Mouse (Mus musculus): ENCODE measurements around the gene Ehbp1.

Gene Ehbp1

GRCm38 (mm10) chr11:22196776-22197175 lies 145.3 kb downstream of the Ehbp1 start:
- no peak for DNase-seq (ENCODE audit: low read depth, low spot score)

- no peak for DNase-seq (ENCODE audit: low read depth, low spot score)
Observed at GRCm38 (mm10) chr11:22194607-22195006, 147.5 kb downstream of the Ehbp1 start.

GRCm38 (mm10) chr11:22190576-22190975 lies 151.5 kb downstream of the Ehbp1 start:
- no peak for DNase-seq (ENCODE audit: low read depth, low spot score)

DNA sequence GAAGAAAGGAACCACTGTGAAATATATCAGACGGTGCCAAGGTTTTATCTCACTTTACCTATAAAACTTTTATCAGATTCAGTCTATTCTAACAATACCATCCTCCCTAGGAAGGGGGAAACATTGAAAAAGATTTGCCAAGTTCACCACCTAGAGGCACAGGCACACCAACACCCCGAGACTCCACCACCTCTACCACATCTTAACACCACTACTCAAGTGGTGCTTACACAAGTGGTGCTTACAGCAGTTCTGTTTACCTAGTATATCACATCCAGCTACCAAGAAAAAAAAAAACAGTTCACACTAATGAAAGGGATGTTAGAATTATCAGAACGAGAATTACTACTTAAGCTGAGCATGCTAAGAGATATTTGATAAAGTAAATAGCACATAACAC lies 152.1 kb downstream of the Ehbp1 start:
- DNase-seq (ENCODE audit: low read depth, low spot score), result no peak

DNA sequence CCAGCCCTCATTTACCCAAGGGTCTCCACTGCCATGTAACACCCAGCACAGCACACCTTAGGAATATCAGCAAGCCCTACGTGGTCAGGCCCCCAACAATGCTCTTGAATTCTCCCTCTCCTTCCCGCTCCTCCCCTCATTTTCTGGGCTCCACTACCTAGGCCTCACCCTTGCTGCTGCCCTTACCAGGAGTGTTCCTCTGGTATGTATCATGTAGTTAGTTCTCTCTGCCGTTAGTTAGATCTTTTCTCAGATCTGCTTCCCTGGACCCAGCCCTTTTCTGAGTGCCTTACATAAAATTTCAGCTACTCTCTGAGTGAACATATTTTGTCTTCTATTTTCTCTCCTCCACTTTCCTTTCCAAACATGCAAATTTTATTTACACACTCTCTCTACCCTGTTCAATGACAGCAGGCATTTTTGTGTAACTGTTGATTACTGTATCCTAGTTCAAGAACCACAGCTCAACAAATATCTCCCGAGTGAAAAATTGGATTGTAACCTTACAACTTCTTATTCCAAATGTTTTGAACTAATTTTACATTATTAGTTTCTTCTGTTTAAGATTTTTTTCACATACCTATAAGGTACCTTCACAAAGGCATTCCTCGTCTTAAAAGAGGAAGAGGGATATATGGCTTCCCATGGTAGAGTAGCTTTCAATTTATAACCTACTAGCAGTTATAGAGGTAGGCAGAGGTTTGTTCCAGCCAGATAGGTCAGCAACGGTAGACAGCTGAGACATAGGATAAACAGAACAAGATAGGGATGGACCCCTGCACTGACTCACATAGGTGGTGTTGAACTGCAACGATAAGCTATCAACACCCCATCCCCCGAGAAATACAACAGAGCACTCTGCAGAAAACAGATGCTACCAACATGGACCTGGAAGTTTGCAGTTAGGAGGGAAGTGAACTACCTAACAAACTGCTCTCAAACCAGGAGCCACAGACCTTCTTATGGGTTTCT lies 160.3 kb downstream of the Ehbp1 start:
- DNase-seq (ENCODE audit: low read depth, low spot score), result no peak

DNA sequence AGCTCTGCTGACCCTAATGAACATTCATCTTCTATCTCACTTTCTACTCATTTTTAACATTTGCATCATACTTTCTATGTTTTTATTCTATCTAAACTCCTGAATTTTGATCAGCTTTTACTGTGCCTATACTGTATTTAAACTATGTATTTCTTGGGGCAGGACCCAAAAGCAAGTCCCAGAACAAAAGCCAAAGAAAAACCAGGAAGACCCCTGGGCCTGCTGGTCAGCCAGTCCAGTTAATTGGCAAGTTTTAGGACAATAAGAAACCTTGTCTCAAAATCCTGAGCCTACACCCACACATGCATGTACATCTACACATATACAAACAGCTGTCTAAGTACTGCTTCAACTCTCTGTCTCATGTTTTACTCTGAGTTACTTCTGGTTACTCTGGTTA lies 161.9 kb downstream of the Ehbp1 start:
- no peak for DNase-seq (ENCODE audit: low read depth, low spot score)

- no peak for DNase-seq (ENCODE audit: low read depth, low spot score)
Observed at GRCm38 (mm10) chr11:22178569-22178968, 163.5 kb downstream of the Ehbp1 start.

- DNase-seq (ENCODE audit: low read depth, low spot score), result no peak
Observed at GRCm38 (mm10) chr11:22174311-22174710, 167.8 kb downstream of the Ehbp1 start.

DNA sequence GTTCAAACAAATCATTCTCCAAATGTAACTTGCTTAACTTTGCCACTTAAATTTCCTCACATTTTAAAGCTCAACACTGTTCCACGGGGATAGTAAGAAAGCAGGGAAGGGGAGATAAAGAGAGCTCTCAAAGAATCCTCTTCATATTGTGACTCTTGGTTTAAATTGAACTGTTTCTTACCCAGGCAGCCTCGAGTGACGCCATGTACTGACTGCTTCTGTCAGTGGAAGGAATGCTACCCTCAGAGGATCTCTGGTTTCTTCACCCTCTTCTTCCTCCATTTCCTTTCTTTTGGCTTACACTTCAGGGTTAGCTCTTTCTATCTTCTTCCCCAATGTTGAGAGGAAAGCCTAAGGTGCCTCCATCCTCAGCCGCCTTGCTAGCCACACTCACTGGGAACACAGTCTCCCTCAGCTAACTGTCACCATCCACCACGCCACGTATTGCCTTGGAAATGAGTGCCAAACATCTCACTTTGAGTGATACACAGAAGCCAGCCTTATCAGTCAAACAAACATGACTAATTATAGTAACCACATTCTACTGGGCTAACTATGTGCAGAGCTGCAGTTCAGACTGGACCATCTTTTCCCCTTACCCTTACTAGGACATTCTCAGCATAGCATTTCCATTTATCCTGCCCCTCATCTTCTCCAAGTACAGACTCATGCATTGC lies 171.0 kb downstream of the Ehbp1 start:
- DNase-seq (ENCODE audit: low read depth, low spot score), result no peak

GRCm38 (mm10) chr11:22157882-22158281 lies 184.2 kb downstream of the Ehbp1 start:
- no peak for DNase-seq (ENCODE audit: low read depth, low spot score)

GRCm38 (mm10) chr11:22156182-22156581 lies 185.9 kb downstream of the Ehbp1 start:
- DNase-seq (ENCODE audit: low read depth, low spot score), result peak; percentile 19

GRCm38 (mm10) chr11:22155366-22156095 lies 186.6 kb downstream of the Ehbp1 start:
- peak; percentile 18 for DNase-seq (ENCODE audit: low read depth, low spot score)

- DNase-seq (ENCODE audit: low read depth, low spot score), result peak; percentile 70
Observed at GRCm38 (mm10) chr11:22154501-22155294, 187.4 kb downstream of the Ehbp1 start.

DNA sequence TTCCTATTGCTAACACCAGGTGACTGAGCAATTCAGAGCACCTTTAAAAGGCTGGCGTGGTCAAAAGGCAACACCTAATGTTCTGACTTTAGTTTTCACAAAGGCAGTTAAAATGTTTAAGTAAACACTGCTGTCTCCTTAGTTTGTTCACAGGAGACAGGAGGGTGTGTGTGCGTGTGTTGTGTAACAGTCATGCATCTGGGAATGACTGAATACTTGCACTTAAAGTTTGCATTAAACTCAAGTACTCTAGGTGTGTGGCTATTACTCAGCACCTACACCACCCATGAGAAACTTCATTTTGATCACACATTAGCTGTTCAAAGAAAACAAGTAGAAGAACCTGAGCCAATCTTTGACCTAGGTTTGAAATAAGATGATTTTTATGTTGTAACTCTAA lies 201.4 kb downstream of the Ehbp1 start:
- no peak for DNase-seq (ENCODE audit: low read depth, low spot score)

GRCm38 (mm10) chr11:22138466-22138865 lies 203.6 kb downstream of the Ehbp1 start:
- no peak for DNase-seq (ENCODE audit: low read depth, low spot score)

DNA sequence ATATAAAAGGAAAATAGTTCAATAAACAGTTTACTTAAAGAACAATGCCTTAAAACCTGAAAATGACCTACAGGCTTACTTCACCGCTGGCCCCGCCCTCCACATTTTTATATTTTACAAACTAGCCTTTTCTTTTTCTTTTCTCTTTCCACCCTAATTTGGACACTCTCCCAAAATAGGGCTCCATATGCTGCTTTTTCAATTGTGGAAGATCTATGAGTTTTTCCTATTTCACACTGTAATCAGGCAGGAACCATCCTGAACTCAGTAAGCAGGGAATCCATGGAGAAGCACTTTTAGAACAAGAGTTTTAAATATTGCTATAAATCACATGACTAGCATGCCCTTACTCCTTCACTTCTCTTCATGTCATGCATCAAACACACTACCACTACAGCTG lies 216.9 kb downstream of the Ehbp1 start:
- no peak for DNase-seq (ENCODE audit: low read depth, low spot score)

DNA sequence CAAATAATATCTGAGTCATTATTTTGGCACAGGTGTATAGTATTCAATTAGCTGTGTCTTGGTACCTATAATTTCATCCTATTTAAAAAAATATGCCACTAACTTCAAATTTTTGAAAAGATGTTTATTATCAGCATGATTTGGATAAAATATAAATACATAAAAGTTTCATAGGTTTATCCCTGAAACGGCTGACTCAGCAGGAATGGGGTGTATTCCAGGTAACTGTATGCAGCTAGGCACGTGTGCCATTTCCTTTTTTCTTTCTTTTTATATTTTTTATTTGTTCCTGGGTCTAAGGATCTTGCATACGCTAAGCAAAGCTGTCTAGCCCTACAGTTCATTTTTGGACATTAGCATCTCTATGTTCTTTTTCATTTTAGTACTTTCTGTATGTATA lies 223.2 kb downstream of the Ehbp1 start:
- no peak for DNase-seq (ENCODE audit: low read depth, low spot score)

DNA sequence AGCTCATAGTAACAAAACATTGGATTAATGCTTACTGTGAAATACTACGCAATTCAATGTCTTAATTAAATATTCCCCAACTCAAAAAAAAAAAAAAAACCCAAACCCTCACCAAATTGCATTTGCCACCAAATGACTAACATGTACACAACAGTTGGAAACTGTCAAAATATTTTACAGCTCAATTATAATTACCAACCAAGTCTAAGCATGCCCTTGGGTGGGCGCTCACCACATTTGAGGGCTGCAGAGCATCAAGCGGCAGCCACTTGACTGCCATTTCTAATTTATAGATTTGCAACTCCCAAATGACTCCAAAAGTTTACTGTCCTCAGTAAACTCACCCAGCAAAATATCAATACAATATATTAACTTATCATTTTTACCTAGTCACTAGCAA lies 229.9 kb downstream of the Ehbp1 start:
- no peak for DNase-seq (ENCODE audit: low read depth, low spot score)

- DNase-seq (ENCODE audit: low read depth, low spot score), result no peak
Observed at GRCm38 (mm10) chr11:22089346-22089745, 252.7 kb downstream of the Ehbp1 start.

GRCm38 (mm10) chr11:22063352-22063751 lies 278.7 kb downstream of the Ehbp1 start:
- no peak for DNase-seq (ENCODE audit: low read depth, low spot score)

DNA sequence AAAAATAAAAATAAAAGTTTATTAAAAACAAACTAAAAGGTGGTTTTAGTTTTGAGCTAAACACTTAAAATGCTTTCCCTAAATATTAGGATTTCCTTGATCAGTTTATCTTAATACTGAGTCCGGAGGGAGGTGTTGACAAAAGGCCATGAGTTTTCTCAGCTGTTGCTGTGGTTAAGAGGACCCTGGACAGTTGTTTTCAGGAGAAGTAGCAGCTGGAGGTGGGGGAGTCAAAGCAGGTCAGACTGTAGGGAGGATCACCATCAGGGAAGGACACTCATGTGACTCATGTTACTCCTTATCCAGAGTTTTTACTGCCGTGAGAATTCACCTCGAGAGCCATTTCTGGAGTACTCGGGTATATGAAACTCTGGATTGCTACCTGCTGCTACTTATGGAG lies 280.4 kb downstream of the Ehbp1 start:
- DNase-seq (ENCODE audit: low read depth, low spot score), result no peak

Data from 3T3-L1 (cell line).